Mouse (Mus musculus) C2C12 (cell line): ENCODE data around the gene Dusp22. TPM values are rescaled to one million over a fixed set of nuclear protein-coding genes. Genes with fewer than 3 reads are reported as not detected.

Experiments
- H3K27me3 ChIP-seq: one replicate; pipeline ENCODE4 v1.6.1; 2011; ENCODE audit not compliant: control insufficient read depth, insufficient read depth, insufficient read length
- H3K36me3 ChIP-seq: one replicate; pipeline ENCODE4 v1.6.1; 2011; ENCODE audit not compliant: control insufficient read depth, insufficient read depth
- H3K4me3 ChIP-seq: one replicate; pipeline ENCODE4 v1.5.1; 2011; ENCODE audit warnings: mild to moderate bottlenecking, control low read depth; ENCODE audit not compliant: poor library complexity, insufficient read depth, severe bottlenecking
- H3K79me2 ChIP-seq: one replicate; pipeline ENCODE4 v1.6.1; 2011; ENCODE audit not compliant: control insufficient read depth, insufficient read depth
- H3K79me3 ChIP-seq: one replicate; pipeline ENCODE4 v1.6.1; 2011; ENCODE audit warnings: low read depth, control low read depth
- H3ac ChIP-seq: one replicate; pipeline ENCODE3; 2011; ENCODE audit warnings: low read depth; ENCODE audit not compliant: control insufficient read depth, insufficient read length
- CEBPB ChIP-seq: IDR thresholded peaks from one replicate; pipeline ENCODE4 v1.6.1; 2011; ENCODE audit warnings: low read depth, mild to moderate bottlenecking, control low read depth, moderate library complexity
- CTCF ChIP-seq: IDR thresholded peaks from one replicate; pipeline ENCODE4 v1.5.1; 2011; ENCODE audit not compliant: control insufficient read depth, insufficient read depth, insufficient read length
- FOSL1 ChIP-seq: IDR thresholded peaks from one replicate; pipeline ENCODE4 v1.8.0; 2011; ENCODE audit warnings: mild to moderate bottlenecking, low read length; ENCODE audit not compliant: poor library complexity, insufficient read depth, severe bottlenecking
- MAX ChIP-seq: IDR thresholded peaks from one replicate; pipeline ENCODE4 v1.6.1; 2011; ENCODE audit warnings: mild to moderate bottlenecking, control low read depth
- MYOD1 ChIP-seq: IDR thresholded peaks from one replicate; pipeline ENCODE4 v1.6.1; 2011; ENCODE audit warnings: low read depth; ENCODE audit not compliant: control insufficient read depth, insufficient read length
- MYOG ChIP-seq: IDR thresholded peaks from one replicate; pipeline ENCODE4 v1.6.1; 2011; ENCODE audit not compliant: control insufficient read depth, insufficient read length; ENCODE audit errors: extremely low read depth
- USF1 ChIP-seq: IDR thresholded peaks from one replicate; pipeline ENCODE4 v1.6.1; 2011; ENCODE audit warnings: low read depth, mild to moderate bottlenecking, control low read depth, moderate library complexity
- polyA plus RNA-seq: library from polyadenylated mRNA; unstranded; fragments of >200 nt; fragmentation: generic; extraction: Trizol; gene quantifications from one replicate; pipeline ENCODE4 v1.2.1, GENCODE M21; 2012; ENCODE audit warnings: missing spikeins

Gene Dusp22
- polyA plus RNA-seq, 1 experiment, result 4.5 TPM

DNA sequence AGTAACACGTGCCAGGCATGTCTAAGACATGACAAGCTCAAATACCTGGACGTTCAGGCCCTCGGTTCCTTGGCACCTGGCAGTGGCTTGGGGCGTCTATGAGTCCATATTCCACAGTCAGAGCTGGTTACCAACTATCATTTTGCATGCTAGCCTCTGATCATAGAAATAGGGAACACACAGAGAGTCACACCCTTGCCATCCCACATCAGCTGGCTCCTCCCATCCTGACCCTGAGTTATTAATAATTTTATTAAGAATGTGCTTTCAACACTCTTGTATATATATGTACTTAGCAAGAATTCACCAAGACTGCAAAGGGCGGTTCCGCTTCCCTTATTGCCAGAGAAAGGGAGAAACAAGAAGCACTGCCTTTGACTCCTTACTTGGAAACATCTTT, 54.8 kb downstream of the Dusp22 start:
- no peak overlapping the region for H3ac ChIP-seq
- H3K79me2 ChIP-seq, result no peaks in the 10 kb centered on the region
- TF ChIP-seq USF1 (no peak), MAX (no peak), FOSL1 (no peak), CEBPB (no peak), MYOG (no peak), MYOD1 (no peak), CTCF (no peak)
- H3K36me3 ChIP-seq, result no peaks in the 10 kb centered on the region
- H3K27me3 ChIP-seq, result peaks cover 6% of the 10 kb centered on the region
- no peaks in the 10 kb centered on the region for H3K79me3 ChIP-seq
- no peak overlapping the region for H3K4me3 ChIP-seq

DNA sequence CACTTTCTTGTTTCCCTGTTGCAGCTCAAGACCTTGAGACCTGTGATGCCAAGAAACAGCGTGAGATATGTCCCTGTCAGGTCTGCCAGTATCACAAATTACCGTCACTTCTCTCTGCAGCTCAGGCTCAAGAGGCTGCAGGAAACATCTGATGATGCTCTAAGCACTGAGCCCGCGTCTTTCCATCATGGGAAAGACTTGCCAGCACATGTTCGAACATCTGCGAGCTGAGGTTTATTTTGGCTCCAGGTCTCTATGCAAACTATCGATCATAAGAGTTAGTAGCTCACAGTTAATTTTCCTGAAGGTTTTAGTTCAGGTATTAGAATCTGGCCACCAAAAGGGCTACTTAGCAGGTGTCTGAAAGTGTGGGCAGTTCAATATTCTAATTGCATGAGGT, 55.3 kb downstream of the Dusp22 start:
- Histone ChIP-seq H3K79me3 (no peaks in the 10 kb centered on the region), H3K27me3 (peaks cover 6% of the 10 kb centered on the region), H3K36me3 (no peaks in the 10 kb centered on the region), H3ac (no peak overlapping the region), H3K4me3 (no peak overlapping the region), H3K79me2 (no peaks in the 10 kb centered on the region)
- no peak for TF ChIP-seq CEBPB
- TF ChIP-seq USF1, result no peak
- TF ChIP-seq MYOG, result no peak
- no peak for TF ChIP-seq MAX
- TF ChIP-seq FOSL1, result no peak
- TF ChIP-seq CTCF, result no peak

- Histone ChIP-seq H3K79me2 (no peaks in the 10 kb centered on the region), H3ac (no peak overlapping the region), H3K4me3 (no peak overlapping the region), H3K36me3 (no peaks in the 10 kb centered on the region), H3K27me3 (peaks cover 8% of the 10 kb centered on the region), H3K79me3 (no peaks in the 10 kb centered on the region)
- no peak for TF ChIP-seq USF1
Observed at GRCm38 (mm10) chr13:30715573-30715972, 55.8 kb downstream of the Dusp22 start.

GRCm38 (mm10) chr13:30716611-30717010, 56.8 kb downstream of the Dusp22 start:
- Histone ChIP-seq H3K79me3 (no peaks in the 10 kb centered on the region), H3K36me3 (no peaks in the 10 kb centered on the region), H3K27me3 (peaks cover 12% of the 10 kb centered on the region), H3K4me3 (no peak overlapping the region), H3K79me2 (no peaks in the 10 kb centered on the region), H3ac (no peak overlapping the region)
- no peak for TF ChIP-seq FOSL1

- Histone ChIP-seq H3K79me3 (no peaks in the 10 kb centered on the region), H3K79me2 (no peaks in the 10 kb centered on the region), H3ac (no peak overlapping the region), H3K4me3 (no peak overlapping the region), H3K36me3 (no peaks in the 10 kb centered on the region), H3K27me3 (peaks cover 6% of the 10 kb centered on the region)
- TF ChIP-seq CTCF, result no peak
- no peak for TF ChIP-seq FOSL1
- no peak for TF ChIP-seq USF1
- TF ChIP-seq MAX, result no peak
- no peak for TF ChIP-seq MYOG
- TF ChIP-seq CEBPB, result no peak
- no peak for TF ChIP-seq MYOD1
Observed at GRCm38 (mm10) chr13:30722601-30723000, 62.8 kb downstream of the Dusp22 start.

DNA sequence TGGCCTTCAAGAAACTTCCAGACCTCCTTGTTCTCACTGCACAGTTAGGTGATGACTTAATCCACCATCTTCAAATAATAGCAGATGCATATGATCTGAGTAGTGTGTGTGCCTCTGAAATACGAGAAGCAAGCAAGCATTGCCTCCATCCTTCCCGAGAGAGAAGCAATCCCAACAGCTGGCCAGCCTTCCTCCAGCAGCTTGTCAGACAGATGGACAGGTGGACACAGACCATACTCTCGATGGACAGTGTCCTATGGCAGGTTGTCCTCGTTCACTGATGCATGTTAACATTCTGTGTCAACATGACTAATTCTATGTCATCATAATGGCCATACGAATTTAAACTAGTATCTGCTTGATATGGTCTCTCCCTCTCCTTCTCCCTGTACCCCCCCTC, 63.5 kb downstream of the Dusp22 start:
- no peak for TF ChIP-seq MAX
- TF ChIP-seq FOSL1, result no peak
- no peak for TF ChIP-seq MYOD1
- TF ChIP-seq USF1, result no peak
- TF ChIP-seq CTCF, result no peak
- no peak for TF ChIP-seq MYOG
- TF ChIP-seq CEBPB, result no peak
- H3ac ChIP-seq, result no peak overlapping the region
- H3K4me3 ChIP-seq, result no peak overlapping the region
- H3K79me2 ChIP-seq, result no peaks in the 10 kb centered on the region
- H3K36me3 ChIP-seq, result no peaks in the 10 kb centered on the region
- H3K79me3 ChIP-seq, result no peaks in the 10 kb centered on the region
- peaks cover 6% of the 10 kb centered on the region for H3K27me3 ChIP-seq
